Mouse (Mus musculus) embryonic facial prominence, embryonic 10.5 days (tissue): ENCODE measurements around the gene Slc4a1. TPM values are rescaled to one million over a fixed set of nuclear protein-coding genes. Genes with fewer than 3 reads are reported as not detected.

Experiments used
- DNase-seq: peaks from one replicate; pipeline ENCODE4 v3.0.0-alpha.2; 2017; ENCODE audit warnings: low spot score
- H3K27ac ChIP-seq: fragments of 300-500 bp; sonication (generic); replicated peaks from 2 replicates; pipeline ENCODE4 v1.5.1; 2016; ENCODE audit warnings: mild to moderate bottlenecking
- H3K27me3 ChIP-seq: fragments of 300-500 bp; sonication (generic); replicated peaks from 2 replicates; pipeline ENCODE4 v1.6.1; 2016; ENCODE audit warnings: low read depth, mild to moderate bottlenecking; ENCODE audit not compliant: poor library complexity, severe bottlenecking
- H3K36me3 ChIP-seq: fragments of 300-500 bp; sonication (generic); replicated peaks from 2 replicates; pipeline ENCODE4 v1.6.1; 2016; ENCODE audit warnings: mild to moderate bottlenecking, moderate library complexity
- H3K4me1 ChIP-seq: fragments of 300-500 bp; sonication (generic); 2 replicates; pipeline ENCODE4 v1.6.1; 2016
- H3K4me3 ChIP-seq: fragments of 300-500 bp; sonication (generic); 2 replicates; pipeline ENCODE4 v1.5.1; 2016; ENCODE audit warnings: mild to moderate bottlenecking, moderate library complexity
- H3K9me3 ChIP-seq: fragments of 300-500 bp; sonication (generic); 2 replicates; pipeline ENCODE4 v1.6.1; 2016; ENCODE audit warnings: mild to moderate bottlenecking
- WGBS: fragments of 180-500 bp; shearing (Covaris S2); methylation state at CpG from one replicate; pipeline ENCODE4 v1.1.7; 2016; 5-methylcytosine and 5-hydroxymethylcytosine counted together
- polyA plus RNA-seq: library from polyadenylated mRNA; unstranded; fragments of >200 nt; fragmentation: Nextera tagmentation; extraction: Ambion mirVana; gene quantifications from 2 replicates; pipeline ENCODE4 v1.2.1, GENCODE M21; 2016

Slc4a1 gene
- polyA plus RNA-seq, 1 experiment from 2014 or later, result 33.8 TPM

GRCm38 (mm10) chr11:102381341-102382100, 15.5 kb upstream of the Slc4a1 start:
- DNase-seq, result no peak
- no peaks in the 10 kb centered on the region for H3K36me3 ChIP-seq
- WGBS, result 62% methylated on average over 4 of the region's 4 CpGs
- peaks cover 3% of the 10 kb centered on the region; the same call in 1 of the 2 replicates for H3K27me3 ChIP-seq
- H3K27ac ChIP-seq, result no peak overlapping the region
- H3K4me1 ChIP-seq, result peaks cover 2% of the 10 kb centered on the region
- no peak overlapping the region for H3K4me3 ChIP-seq
- H3K9me3 ChIP-seq, result peaks cover 8% of the 10 kb centered on the region; the same call in 1 of the 2 replicates

- DNase-seq, result no peak
- H3K9me3 ChIP-seq, result peaks cover 8% of the 10 kb centered on the region; the same call in 1 of the 2 replicates
- peaks cover 17% of the 10 kb centered on the region for H3K27me3 ChIP-seq
- H3K27ac ChIP-seq, result no peak overlapping the region
- peaks cover 17% of the 10 kb centered on the region for H3K4me1 ChIP-seq
- no peak overlapping the region for H3K4me3 ChIP-seq
- WGBS, result 82% methylated on average over 5 of the region's 5 CpGs
- no peaks in the 10 kb centered on the region for H3K36me3 ChIP-seq
Measured at GRCm38 (mm10) chr11:102380091-102380490, 14.1 kb upstream of the Slc4a1 start.

GRCm38 (mm10) chr11:102377186-102377585, 11.2 kb upstream of the Slc4a1 start:
- Histone ChIP-seq H3K4me1 (peaks cover 19% of the 10 kb centered on the region), H3K36me3 (no peaks in the 10 kb centered on the region), H3K4me3 (no peak overlapping the region), H3K27me3 (peaks cover 44% of the 10 kb centered on the region), H3K27ac (no peak overlapping the region), H3K9me3 (peaks cover 8% of the 10 kb centered on the region; the same call in 1 of the 2 replicates)
- 63% methylated on average over 12 of the region's 12 CpGs for WGBS
- DNase-seq, result no peak

- Histone ChIP-seq H3K4me3 (peak overlapping the region; percentile 46), H3K36me3 (no peaks in the 10 kb centered on the region), H3K4me1 (peaks cover 19% of the 10 kb centered on the region), H3K27ac (peak overlapping the region; percentile 71), H3K9me3 (peaks cover 8% of the 10 kb centered on the region; the same call in 1 of the 2 replicates), H3K27me3 (peaks cover 48% of the 10 kb centered on the region)
- DNase-seq, result no peak
- WGBS, result 10% methylated on average over 8 of the region's 8 CpGs
Measured at GRCm38 (mm10) chr11:102376196-102376835, 10.3 kb upstream of the Slc4a1 start.

GRCm38 (mm10) chr11:102375196-102376173, 9.5 kb upstream of the Slc4a1 start:
- peaks cover 8% of the 10 kb centered on the region; the same call in 1 of the 2 replicates for H3K9me3 ChIP-seq
- peaks cover 19% of the 10 kb centered on the region for H3K4me1 ChIP-seq
- H3K36me3 ChIP-seq, result no peaks in the 10 kb centered on the region
- peak overlapping the region; percentile 46 for H3K4me3 ChIP-seq
- peak; percentile 58 for DNase-seq
- H3K27me3 ChIP-seq, result peaks cover 48% of the 10 kb centered on the region
- H3K27ac ChIP-seq, result peak overlapping the region; percentile 71
- 4% methylated on average over 23 of the region's 23 CpGs for WGBS

GRCm38 (mm10) chr11:102374108-102374725, 8.2 kb upstream of the Slc4a1 start:
- no peak overlapping the region for H3K27ac ChIP-seq
- H3K27me3 ChIP-seq, result peaks cover 48% of the 10 kb centered on the region
- no peak overlapping the region for H3K4me3 ChIP-seq
- 76% methylated on average over 7 of the region's 7 CpGs for WGBS
- peaks cover 19% of the 10 kb centered on the region for H3K4me1 ChIP-seq
- H3K9me3 ChIP-seq, result peaks cover 7% of the 10 kb centered on the region; the same call in 1 of the 2 replicates
- no peak for DNase-seq
- H3K36me3 ChIP-seq, result no peaks in the 10 kb centered on the region

- H3K4me3 ChIP-seq, result no peak overlapping the region
Measured at GRCm38 (mm10) chr11:102373646-102374045, 7.6 kb upstream of the Slc4a1 start.

GRCm38 (mm10) chr11:102372936-102373335, 6.9 kb upstream of the Slc4a1 start:
- Histone ChIP-seq H3K4me1 (peaks cover 19% of the 10 kb centered on the region), H3K4me3 (0 out of 2 replicates have a peak overlapping the region, but pooled peaks have one; percentile 1), H3K36me3 (no peaks in the 10 kb centered on the region), H3K27ac (no peak overlapping the region; the same call in 1 of the 2 replicates), H3K9me3 (no peaks in the 10 kb centered on the region), H3K27me3 (peaks cover 48% of the 10 kb centered on the region)
- DNase-seq, result no peak
- 40% methylated on average over 14 of the region's 14 CpGs for WGBS

More at GRCm38 (mm10) chr11:102373646-102374045, 7.6 kb upstream of the Slc4a1 start:
- 27% methylated on average over 2 of the region's 2 CpGs for WGBS
- peak overlapping the region; percentile 44; the same call in 1 of the 2 replicates for H3K27ac ChIP-seq
- peaks cover 1% of the 10 kb centered on the region; the same call in 1 of the 2 replicates for H3K9me3 ChIP-seq
- H3K27me3 ChIP-seq, result peaks cover 48% of the 10 kb centered on the region
- H3K4me1 ChIP-seq, result peaks cover 19% of the 10 kb centered on the region
- no peak for DNase-seq
- no peaks in the 10 kb centered on the region for H3K36me3 ChIP-seq

- Histone ChIP-seq H3K27ac (no peak overlapping the region; the same call in 1 of the 2 replicates), H3K4me3 (no peak overlapping the region), H3K36me3 (no peaks in the 10 kb centered on the region), H3K4me1 (peaks cover 19% of the 10 kb centered on the region), H3K27me3 (peaks cover 48% of the 10 kb centered on the region), H3K9me3 (no peaks in the 10 kb centered on the region)
- no peak for DNase-seq
- WGBS, result 87% methylated on average over 12 of the region's 12 CpGs
Measured at GRCm38 (mm10) chr11:102371926-102372685, 6.1 kb upstream of the Slc4a1 start.

GRCm38 (mm10) chr11:102370285-102370684, 4.3 kb upstream of the Slc4a1 start:
- Histone ChIP-seq H3K27me3 (peaks cover 32% of the 10 kb centered on the region), H3K36me3 (no peaks in the 10 kb centered on the region), H3K4me3 (no peak overlapping the region), H3K27ac (no peak overlapping the region), H3K4me1 (peaks cover 10% of the 10 kb centered on the region), H3K9me3 (no peaks in the 10 kb centered on the region)
- 56% methylated on average over 7 of the region's 7 CpGs for WGBS
- DNase-seq, result no peak

GRCm38 (mm10) chr11:102369263-102369662, 3.3 kb upstream of the Slc4a1 start:
- peaks cover 9% of the 10 kb centered on the region for H3K4me1 ChIP-seq
- no peak overlapping the region for H3K27ac ChIP-seq
- H3K36me3 ChIP-seq, result no peaks in the 10 kb centered on the region
- 70% methylated on average over 4 of the region's 4 CpGs for WGBS
- no peaks in the 10 kb centered on the region for H3K9me3 ChIP-seq
- H3K4me3 ChIP-seq, result no peak overlapping the region
- DNase-seq, result no peak
- peaks cover 33% of the 10 kb centered on the region for H3K27me3 ChIP-seq
